Comparison of ENCODE assay signal across 8 mouse cellular contexts in the genomic region with DNA sequence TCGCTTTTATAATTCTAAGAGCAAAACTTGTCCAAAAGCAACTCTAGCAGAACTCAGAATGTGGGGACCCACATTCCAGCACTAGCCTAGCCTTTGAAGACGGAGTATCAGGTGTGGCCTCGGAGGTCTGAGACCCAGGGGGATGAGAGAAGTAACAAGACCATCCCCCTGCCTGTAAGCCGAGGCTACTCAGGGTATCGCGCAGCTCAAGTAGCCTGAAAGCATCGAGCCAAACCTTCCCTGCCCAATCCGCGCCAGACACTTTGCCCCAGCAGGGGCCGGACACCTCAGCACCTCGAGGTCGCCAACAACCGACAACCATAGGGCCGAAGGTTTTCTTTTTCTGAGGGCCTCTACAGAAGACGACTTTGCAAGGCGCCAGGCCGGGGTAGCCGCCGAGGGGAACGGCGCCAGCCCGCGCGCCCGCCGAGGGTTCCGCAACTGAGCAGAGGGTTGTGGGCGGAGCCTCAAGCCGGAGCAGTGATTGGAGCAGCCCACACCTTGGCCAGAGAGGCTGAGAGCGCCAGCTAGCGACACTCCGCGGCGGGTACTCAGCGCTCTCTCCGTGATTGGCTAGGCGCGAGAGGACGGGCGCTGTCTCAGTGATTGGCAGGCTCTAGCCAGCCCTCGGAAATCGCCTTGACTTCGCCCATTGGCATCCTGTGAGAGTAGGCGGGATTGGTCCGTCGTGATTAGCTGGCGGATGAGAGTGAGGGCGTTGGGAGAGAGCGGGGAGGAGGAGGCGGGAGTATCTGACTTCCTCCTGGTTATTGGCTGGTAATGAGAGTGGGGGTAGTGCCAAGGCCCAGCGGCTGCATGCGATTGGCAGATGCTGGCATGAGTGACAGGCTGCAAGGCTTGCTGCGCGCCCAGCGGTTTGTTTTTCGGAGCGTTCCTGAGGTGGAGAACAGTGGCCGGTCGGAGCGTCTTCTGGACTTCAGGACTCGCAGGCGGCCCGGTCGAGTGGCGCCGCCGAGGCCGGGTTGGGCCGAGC. TPM values are rescaled to one million over a fixed set of nuclear protein-coding genes. Genes with fewer than 3 reads are reported as not detected.
DNase-seq lines count a peak whose midpoint lies in the region; ATAC-seq and TF ChIP-seq lines count a peak whose summit lies in the region.

A gene (plus strand): TSS at position 906 of the 994 bp plus-strand sequence.

- no peak for TF ChIP-seq CTCF in lung, adult 2 months (IDR thresholded peaks at IDR 0.05; ENCODE audit: insufficient read depth, low read length)

- peak within 1 kb of the TSS; percentile 86 for H3K27ac ChIP-seq in ES-E14 (ENCODE audit: insufficient read depth, low read depth, low read length, poor library complexity, severe bottlenecking)
- H3K27ac ChIP-seq in forebrain, embryonic 15.5 days (replicated peaks), result peak within 1 kb of the TSS; percentile 97

- in situ Hi-C loops in ES-E14 (cut with MboI; ENCODE audit: low sequenced_read_pairs in 2 of 2, unreplicated experiment in 2 of 2), result no loop called here

- H3K4me2 ChIP-seq in forebrain, embryonic 15.5 days (replicated peaks), result peak within 1 kb of the TSS; percentile 71

- DNase-seq in ES-E14 (ENCODE audit: low read depth, low spot score), result peak; percentile 98
- peak; percentile 100 for DNase-seq in cerebellum, adult 11-12 months
- peak; percentile 100 for DNase-seq in heart, postnatal 25 days (ENCODE audit: low spot score)
- DNase-seq in layer of hippocampus, adult 18-20 months (ENCODE audit: low spot score in 2 of 2), result peak; percentile 100
- DNase-seq in lung, adult 2 months, result peak; percentile 97
- peak; percentile 99 to 100 for DNase-seq in thymus, adult 18-20 months

- H3K4me1 ChIP-seq in ES-E14 (ENCODE audit: control insufficient read depth in 2 of 2, insufficient read depth in 2 of 2, low read length in 2 of 2, poor library complexity in 1 of 2), result peaks cover 0 to 8% of the 10 kb centered on the region in 2 experiments; a peak in 1 of 4 replicates
- H3K4me1 ChIP-seq in forebrain, embryonic 15.5 days, result peaks cover 20% of the 10 kb centered on the region
- H3K4me1 ChIP-seq in lung, adult 2 months (ENCODE audit: control insufficient read depth, insufficient read depth, low read length), result peaks cover 2% of the 10 kb centered on the region; the same call in 1 of the 2 replicates

- H3K4me3 ChIP-seq in ES-E14 (ENCODE audit: insufficient read depth in 1 of 2, low read depth in 1 of 2, low read length in 2 of 2, poor library complexity in 1 of 2, severe bottlenecking in 1 of 2), result peak within 1 kb of the TSS; percentile 95 to 99
- peak within 1 kb of the TSS; percentile 71 for H3K4me3 ChIP-seq in forebrain, embryonic 15.5 days
- peak within 1 kb of the TSS; percentile 77 for H3K4me3 ChIP-seq in lung, adult 2 months (replicated peaks; ENCODE audit: extremely low read depth, low read depth, low read length)

- H3K36me3 ChIP-seq in ES-E14 (ENCODE audit: control insufficient read depth, insufficient read depth, low read length, poor library complexity, severe bottlenecking), result no peaks in the 10 kb centered on the region
- H3K36me3 ChIP-seq in forebrain, embryonic 15.5 days, result no peaks in the 10 kb centered on the region

- no peaks in the 10 kb centered on the region for H3K9me3 ChIP-seq in ES-E14 (ENCODE audit: control insufficient read depth, insufficient read depth, low read depth, low read length)
- H3K9me3 ChIP-seq in forebrain, embryonic 15.5 days, result no peaks in the 10 kb centered on the region

- peak within 1 kb of the TSS; percentile 90 for H3K9ac ChIP-seq in ES-E14 (ENCODE audit: insufficient read depth, low read depth, low read length, poor library complexity, severe bottlenecking)
- peak within 1 kb of the TSS; percentile 89 for H3K9ac ChIP-seq in forebrain, embryonic 15.5 days (replicated peaks)

- ATAC-seq in forebrain, embryonic 15.5 days (replicated peaks), result peak; percentile 98
- peak; percentile 96 for ATAC-seq in neutrophil, adult 5-6 weeks (ENCODE audit: extremely low read depth, insufficient number of reproducible peaks, low FRiP score, poor library complexity, severe bottlenecking)

- no peaks in the 10 kb centered on the region for H3K27me3 ChIP-seq in forebrain, embryonic 15.5 days

- intact Hi-C loops in heart, postnatal 25 days (cut with DNase I), result no loop called here

- peak; percentile 91 for TF ChIP-seq POLR2A in lung, adult 2 months (IDR thresholded peaks at IDR 0.05; ENCODE audit: borderline replicate concordance, extremely low read depth, low read depth, low read length)

- under 1% methylated on average over 69 of the region's 69 CpGs for WGBS in forebrain, embryonic 15.5 days
- under 1% methylated on average over 69 of the region's 69 CpGs for WGBS in lung, adult 2 months

TF ChIP-seq in ES-E14, 5 proteins besides CTCF, POLR2A, EP300 and RAD21:
- TF ChIP-seq MAFK (IDR thresholded peaks at IDR 0.05; ENCODE audit: insufficient read depth, low read depth, low read length) (no peak), CHD2 (IDR thresholded peaks at IDR 0.05; ENCODE audit: low read depth, low read length) (peak; percentile 87)

RNA-seq across cellular contexts. Expression of the gene that starts here (rescaled TPM):
- total RNA-seq in ES-E14 (2012; rRNA removed), result 38.2 and 43.7 TPM in 2 replicates
- polyA plus RNA-seq in forebrain, embryonic 15.5 days (2015; fragmentation: Nextera tagmentation; extraction: Ambion mirVana), result 14.2 TPM in 2 replicates
- total RNA-seq in heart, postnatal 25 days (2021), result 10 to 100 TPM; 35.7 to 42.7 TPM
- total RNA-seq in layer of hippocampus, adult 18-20 months (2021), result 10 to 100 TPM; 30.4 to 32.6 TPM
- polyA plus RNA-seq in lung, adult 2 months (2012; rRNA removed), result 52.6 and 61.6 TPM in 2 replicates
- total RNA-seq in neutrophil, adult 5-6 weeks (2017), result 223 and 224 TPM in 2 replicates

Comparison
In these comparisons a context has a peak if more than half of its experiments do, and no peak if none do; other contexts are left out.
1. Peak in every context shown above with its lines: DNase-seq, ATAC-seq, H3K4me3 ChIP-seq and H3K27ac ChIP-seq.